Mouse (Mus musculus) MEL (cell line): ENCODE measurements around the gene Zfp296. TPM values are rescaled to one million over a fixed set of nuclear protein-coding genes. Genes with fewer than 3 reads are reported as not detected.

ENCODE experiments used
- DNase-seq: peaks from one replicate; pipeline ENCODE4 v3.0.0; 2011; ENCODE audit warnings: low read depth, low spot score
- H3K27ac ChIP-seq: 2 replicates; pipeline ENCODE4 v1.5.1; 2012; ENCODE audit warnings: low read depth, mild to moderate bottlenecking, control low read depth, low read length, moderate library complexity; ENCODE audit not compliant: control insufficient read depth
- H3K27me3 ChIP-seq, 2 experiments: fragments of 150-350 bp in 1 of 2; sonication (generic) in 1 of 2; 2 replicates each; pipeline ENCODE4 v1.6.1; 2012; ENCODE audit warnings: low read length in 2 of 2, mild to moderate bottlenecking in 2 of 2, improper control_type of control experiment in 1 of 2, moderate library complexity in 1 of 2; ENCODE audit not compliant: insufficient read depth in 2 of 2, control insufficient read depth in 1 of 2
- H3K36me3 ChIP-seq, 2 experiments: 2 replicates each; pipeline ENCODE4 v1.6.1; 2012 to 2014; ENCODE audit warnings: low read length in 2 of 2, improper control_type of control experiment in 1 of 2, inconsistent platforms in 1 of 2, mild to moderate bottlenecking in 1 of 2; ENCODE audit not compliant: insufficient read depth in 2 of 2, control insufficient read depth in 1 of 2
- H3K4me1 ChIP-seq, 2 experiments: fragments of 150-350 bp in 1 of 2; sonication (generic) in 1 of 2; 2 replicates each; pipeline ENCODE4 v1.6.1; 2012; ENCODE audit warnings: low read length in 2 of 2, improper control_type of control experiment in 1 of 2, mild to moderate bottlenecking in 1 of 2; ENCODE audit not compliant: insufficient read depth in 2 of 2, control insufficient read depth in 1 of 2
- H3K4me3 ChIP-seq, 2 experiments: fragments of 150-350 bp in 1 of 2; sonication (generic) in 1 of 2; 2 replicates each; pipeline ENCODE4 v1.5.1; 2012; ENCODE audit warnings: low read depth in 2 of 2, low read length in 2 of 2, mild to moderate bottlenecking in 2 of 2, moderate library complexity in 2 of 2, control low read depth in 1 of 2, improper control_type of control experiment in 1 of 2; ENCODE audit not compliant: control insufficient read depth in 1 of 2, insufficient read depth in 1 of 2
- H3K79me2 ChIP-seq: 2 replicates; pipeline ENCODE4 v1.6.1; 2012; ENCODE audit warnings: mild to moderate bottlenecking, low read length, moderate library complexity; ENCODE audit not compliant: control insufficient read depth, poor library complexity, insufficient read depth
- H3K9ac ChIP-seq: 2 replicates; pipeline ENCODE4 v1.6.1; 2012; ENCODE audit warnings: low read depth, mild to moderate bottlenecking, control low read depth, low read length, moderate library complexity; ENCODE audit not compliant: control insufficient read depth, poor library complexity, severe bottlenecking
- H3K9me3 ChIP-seq: fragments of 150-350 bp; sonication (generic); replicated peaks from 2 replicates; pipeline ENCODE4 v1.6.1; 2012; ENCODE audit warnings: mild to moderate bottlenecking, low read length, improper control_type of control experiment, moderate library complexity; ENCODE audit not compliant: insufficient read depth
- BHLHE40 ChIP-seq: IDR thresholded peaks from 2 replicates; pipeline ENCODE4 v1.6.1; 2012; ENCODE audit warnings: low read depth, mild to moderate bottlenecking, inconsistent platforms, low read length, improper control_type of control experiment, borderline replicate concordance
- CHD2 ChIP-seq: IDR thresholded peaks from 2 replicates; pipeline ENCODE4 v1.6.1; 2011; ENCODE audit warnings: low read length, improper control_type of control experiment
- E2F4 ChIP-seq: IDR thresholded peaks from 2 replicates; pipeline ENCODE4 v1.6.1; 2011; ENCODE audit warnings: low read depth, low read length, improper control_type of control experiment, borderline replicate concordance
- EP300 ChIP-seq, 2 experiments: IDR thresholded peaks; 2 replicates each; pipeline ENCODE4 v1.6.1; 2011; ENCODE audit warnings: improper control_type of control experiment in 2 of 2, low read length in 2 of 2, low read depth in 1 of 2, mild to moderate bottlenecking in 1 of 2
- ETS1 ChIP-seq: IDR thresholded peaks from 2 replicates; pipeline ENCODE4 v1.6.1; 2012; ENCODE audit warnings: low read depth, mild to moderate bottlenecking, inconsistent platforms, low read length, improper control_type of control experiment, moderate library complexity
- HCFC1 ChIP-seq: IDR thresholded peaks from 2 replicates; pipeline ENCODE4 v1.6.1; 2012; ENCODE audit warnings: low read depth, mild to moderate bottlenecking, inconsistent platforms, low read length, improper control_type of control experiment, moderate library complexity
- MXI1 ChIP-seq: IDR thresholded peaks from 2 replicates; pipeline ENCODE4 v1.6.1; 2011; ENCODE audit warnings: mild to moderate bottlenecking, low read depth, low read length, improper control_type of control experiment
- MYB ChIP-seq: IDR thresholded peaks from 2 replicates; pipeline ENCODE4 v1.6.1; 2011; ENCODE audit warnings: mild to moderate bottlenecking, low read depth, low read length, improper control_type of control experiment
- MYC ChIP-seq: IDR thresholded peaks from 2 replicates; pipeline ENCODE4 v1.6.1; 2011; ENCODE audit warnings: low read depth, mild to moderate bottlenecking, low read length, improper control_type of control experiment, moderate library complexity
- NELFE ChIP-seq: IDR thresholded peaks from 2 replicates; pipeline ENCODE4 v1.6.1; 2011; ENCODE audit warnings: low read depth, low read length, improper control_type of control experiment
- POLR2AphosphoS2 ChIP-seq: IDR thresholded peaks from 2 replicates; pipeline ENCODE4 v1.6.1; 2011; ENCODE audit warnings: low read length, improper control_type of control experiment
- POLR2AphosphoS5 ChIP-seq: IDR thresholded peaks from 2 replicates; pipeline ENCODE4 v1.6.1; 2012; ENCODE audit warnings: low read depth, borderline replicate concordance, mild to moderate bottlenecking, inconsistent platforms, low read length, moderate library complexity, mixed read lengths
- RAD21 ChIP-seq: IDR thresholded peaks from 2 replicates; pipeline ENCODE4 v1.6.1; 2011; ENCODE audit warnings: mild to moderate bottlenecking, low read depth, low read length, improper control_type of control experiment
- SIN3A ChIP-seq: IDR thresholded peaks from 2 replicates; pipeline ENCODE4 v1.6.1; 2012; ENCODE audit warnings: low read length, improper control_type of control experiment, inconsistent platforms
- TBP ChIP-seq: IDR thresholded peaks from 2 replicates; pipeline ENCODE4 v1.8.0; 2011; ENCODE audit warnings: low read depth, low read length, improper control_type of control experiment
- TCF12 ChIP-seq: IDR thresholded peaks from 2 replicates; pipeline ENCODE4 v1.6.1; 2014; ENCODE audit warnings: low read depth, mild to moderate bottlenecking, inconsistent platforms, low read length, improper control_type of control experiment, moderate library complexity
- USF1 ChIP-seq: IDR thresholded peaks from 2 replicates; pipeline ENCODE4 v1.6.1; 2014; ENCODE audit warnings: low read depth, mild to moderate bottlenecking, inconsistent platforms, low read length, improper control_type of control experiment, moderate library complexity
- USF2 ChIP-seq, 2 experiments: IDR thresholded peaks; 2 replicates each; pipeline ENCODE4 v1.6.1; 2011 to 2012; ENCODE audit warnings: improper control_type of control experiment in 2 of 2, low read length in 2 of 2, borderline replicate concordance in 1 of 2, inconsistent platforms in 1 of 2, low read depth in 1 of 2, mild to moderate bottlenecking in 1 of 2; ENCODE audit not compliant: insufficient read depth in 1 of 2
- ZKSCAN1 ChIP-seq: IDR thresholded peaks from 2 replicates; pipeline ENCODE4 v1.6.1; 2012; ENCODE audit warnings: low read depth, mild to moderate bottlenecking, inconsistent platforms, low read length, improper control_type of control experiment, moderate library complexity
- polyA plus RNA-seq, 2 experiments: library from polyadenylated mRNA; stranded (reverse) in 1 of 2; unstranded in 1 of 2; fragments of >175 nt in 1 of 2; fragments of >200 nt in 1 of 2; gene quantifications; 2 replicates each; pipeline versions ENCODE4 v1.2.1 to v1.2.4; 2012; ENCODE audit warnings: low replicate concordance in 2 of 2, low read depth in 1 of 2; ENCODE audit not compliant: insufficient read length in 2 of 2, insufficient read depth in 1 of 2, missing spikeins in 1 of 2
- total RNA-seq: library from RNA; depleted of rRNA; stranded (reverse); fragments of 300-350 nt; gene quantifications from 2 replicates; pipeline ENCODE4 v1.2.3, GENCODE M21; 2012

Zfp296 gene
- total and polyA plus RNA-seq, 3 experiments: 3.3 to 7.8 TPM; not detected in 1

- no peak for DNase-seq
- peaks cover 0 to 9% of the 10 kb centered on the region in 2 experiments; a peak in 3 of 4 replicates for H3K36me3 ChIP-seq
- no peak overlapping the region for H3K4me3 ChIP-seq
- H3K9ac ChIP-seq: no peak overlapping the region
- TF ChIP-seq MXI1 (no peak), ETS1 (no peak), HCFC1 (no peak), E2F4 (no peak), RAD21 (no peak), MYB (no peak), EP300 (IDR thresholded peaks at IDR 0.05; ENCODE audit: low read depth in 1 of 2, low read length in 2 of 2) (no peak), TCF12 (no peak), MYC (no peak), NELFE (no peak), SIN3A (no peak), CHD2 (no peak), USF1 (no peak), ZKSCAN1 (no peak), POLR2AphosphoS2 (no peak), BHLHE40 (no peak), USF2 (IDR thresholded peaks at IDR 0.05; ENCODE audit: borderline replicate concordance in 1 of 2, insufficient read depth in 1 of 2, low read depth in 1 of 2, low read length in 2 of 2) (no peak)
- H3K79me2 ChIP-seq: peaks cover 5% of the 10 kb centered on the region; the same call in 1 of the 2 replicates
- no peaks in the 10 kb centered on the region for H3K9me3 ChIP-seq
- H3K27ac ChIP-seq: no peak overlapping the region
- H3K27me3 ChIP-seq: no peaks in the 10 kb centered on the region
- H3K4me1 ChIP-seq: peaks cover 2 to 9% of the 10 kb centered on the region in 2 experiments; a peak in 3 of 4 replicates
These were observed 2.7 kb downstream of the Zfp296 start for GRCm38 (mm10) chr7:19579751-19580150.

GRCm38 (mm10) chr7:19580634-19581033 lies 3.5 kb downstream of the Zfp296 start:
- peaks cover 0 to 9% of the 10 kb centered on the region in 2 experiments; a peak in 3 of 4 replicates for H3K36me3 ChIP-seq
- H3K4me3 ChIP-seq: no peak overlapping the region
- H3K4me1 ChIP-seq: peaks cover 2 to 9% of the 10 kb centered on the region in 2 experiments; a peak in 3 of 4 replicates
- no peak overlapping the region for H3K9ac ChIP-seq
- no peak overlapping the region for H3K27ac ChIP-seq
- DNase-seq: no peak
- peaks cover 5% of the 10 kb centered on the region; the same call in 1 of the 2 replicates for H3K79me2 ChIP-seq
- H3K27me3 ChIP-seq: no peaks in the 10 kb centered on the region
- no peaks in the 10 kb centered on the region for H3K9me3 ChIP-seq
- TF ChIP-seq TBP (no peak), POLR2AphosphoS5 (no peak), POLR2AphosphoS2 (peak; percentile 49; the same call in 1 of the 2 replicates)
